Mouse (Mus musculus) hindbrain, embryonic 14.5 days (tissue): ENCODE results near the gene Zranb2. TPM values are rescaled to one million over a fixed set of nuclear protein-coding genes. Genes with fewer than 3 reads are reported as not detected.
A peak's percentile ranks its signal among the peaks of the same experiment; 100 is the strongest.

Experiments used
- ATAC-seq: fragments of 200-750 bp; cut with Nextera tagmentation; 2 replicates; pipeline ENCODE4 v1.8.0; 2017; ENCODE audit warnings: moderate number of reproducible peaks, mild to moderate bottlenecking, moderate TSS enrichment, moderate library complexity; ENCODE audit not compliant: low FRiP score
- DNase-seq: peaks from one replicate; pipeline ENCODE4 v3.0.0-alpha.2; 2015; ENCODE audit warnings: low spot score
- H3K27ac ChIP-seq: fragments of 300-500 bp; sonication (generic); 2 replicates; pipeline ENCODE4 v1.5.1; 2014; ENCODE audit warnings: mild to moderate bottlenecking, moderate library complexity
- H3K27me3 ChIP-seq: fragments of 300-500 bp; sonication (generic); 2 replicates; pipeline ENCODE4 v1.6.1; 2014; ENCODE audit warnings: mild to moderate bottlenecking, low read length, mixed read lengths; ENCODE audit not compliant: control insufficient read depth, insufficient read depth
- H3K36me3 ChIP-seq: fragments of 300-500 bp; sonication (generic); replicated peaks from 2 replicates; pipeline ENCODE4 v1.6.1; 2014; ENCODE audit not compliant: control insufficient read depth, insufficient read depth
- H3K4me1 ChIP-seq: fragments of 300-500 bp; sonication (generic); replicated peaks from 2 replicates; pipeline ENCODE4 v1.6.1; 2014; ENCODE audit warnings: antibody characterized with exemption, low read length, mixed read lengths; ENCODE audit not compliant: control insufficient read depth, insufficient read depth
- H3K4me2 ChIP-seq: fragments of 300-500 bp; sonication (generic); replicated peaks from 2 replicates; pipeline ENCODE4 v1.6.1; 2014; ENCODE audit warnings: mild to moderate bottlenecking, moderate library complexity
- H3K4me3 ChIP-seq: fragments of 300-500 bp; sonication (generic); replicated peaks from 2 replicates; pipeline ENCODE4 v1.5.1; 2014; ENCODE audit warnings: mild to moderate bottlenecking, low read length
- H3K9ac ChIP-seq: fragments of 300-500 bp; sonication (generic); 2 replicates; pipeline ENCODE4 v1.6.1; 2014
- H3K9me3 ChIP-seq: fragments of 300-500 bp; sonication (generic); 2 replicates; pipeline ENCODE4 v1.6.1; 2016; ENCODE audit warnings: low read length; ENCODE audit not compliant: control insufficient read depth
- WGBS: fragments of 180-500 bp; shearing (Covaris S2); extraction: QIAGEN DNeasy Blood & Tissue Kit; methylation state at CpG from one replicate; pipeline ENCODE4 v1.1.7; 2014; 5-methylcytosine and 5-hydroxymethylcytosine counted together
- polyA plus RNA-seq: library from polyadenylated mRNA; unstranded; fragments of >200 nt; fragmentation: Nextera tagmentation; extraction: Ambion mirVana; gene quantifications from 2 replicates; pipeline ENCODE4 v1.2.1, GENCODE M21; 2014

Gene Zranb2
- polyA plus RNA-seq, 1 experiment from 2014 or later = 105 TPM

DNA sequence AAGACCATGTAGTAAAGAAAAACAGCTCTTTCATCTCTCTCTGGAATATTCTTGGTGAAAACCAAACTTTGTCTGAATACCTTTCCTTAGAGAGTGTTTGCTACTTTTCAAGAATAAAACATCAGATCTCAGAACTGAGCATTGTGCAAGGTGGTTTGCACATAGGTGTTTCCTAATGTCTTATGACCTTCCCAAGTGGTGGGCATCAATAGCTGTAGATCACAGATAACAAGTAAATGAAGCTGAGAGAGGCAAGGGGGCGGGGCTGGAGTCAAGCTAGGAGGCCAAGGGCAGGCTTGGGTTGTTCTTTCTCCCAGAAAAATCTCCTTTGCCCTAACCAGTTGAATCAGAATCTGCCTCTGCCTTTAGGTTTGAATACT is 42.4 kb downstream of the Zranb2 start:
- no peaks in the 10 kb centered on the region for H3K27me3 ChIP-seq
- no peak overlapping the region for H3K4me2 ChIP-seq
- WGBS = 74% methylated on average over 1 of the region's 1 CpGs
- no peak overlapping the region for H3K9ac ChIP-seq
- no peak overlapping the region for H3K4me3 ChIP-seq
- DNase-seq (no peak), ATAC-seq (no peak)
- no peak overlapping the region for H3K27ac ChIP-seq
- no peaks in the 10 kb centered on the region for H3K36me3 ChIP-seq
- H3K9me3 ChIP-seq = no peaks in the 10 kb centered on the region
- H3K4me1 ChIP-seq = no peaks in the 10 kb centered on the region

DNA sequence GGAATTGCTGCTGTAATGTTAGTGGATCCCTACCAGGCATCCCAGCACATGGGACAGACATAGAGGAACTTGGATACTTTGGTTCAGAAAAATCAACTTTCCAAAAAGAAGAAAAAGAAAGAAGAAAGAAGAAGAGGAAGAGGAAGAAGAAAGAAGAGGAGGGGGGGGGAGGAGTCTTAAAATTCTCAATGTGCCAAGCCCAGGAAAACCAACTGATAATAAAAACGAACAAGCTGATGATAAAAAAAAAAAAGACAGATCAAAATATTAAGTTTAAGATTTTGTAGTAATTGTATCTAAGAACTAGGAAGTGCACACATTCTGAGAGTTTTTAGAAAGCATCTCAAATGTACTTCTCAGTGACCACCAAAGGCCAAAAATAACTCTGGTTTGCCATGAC is 42.9 kb downstream of the Zranb2 start:
- H3K4me1 ChIP-seq = no peaks in the 10 kb centered on the region
- H3K4me3 ChIP-seq = no peak overlapping the region
- no peaks in the 10 kb centered on the region for H3K9me3 ChIP-seq
- WGBS = 82% methylated on average over 1 of the region's 1 CpGs
- H3K27me3 ChIP-seq = no peaks in the 10 kb centered on the region
- no peak for DNase-seq
- H3K9ac ChIP-seq = no peak overlapping the region
- no peak for ATAC-seq
- H3K4me2 ChIP-seq = no peak overlapping the region
- H3K36me3 ChIP-seq = no peaks in the 10 kb centered on the region
- H3K27ac ChIP-seq = no peak overlapping the region

DNA sequence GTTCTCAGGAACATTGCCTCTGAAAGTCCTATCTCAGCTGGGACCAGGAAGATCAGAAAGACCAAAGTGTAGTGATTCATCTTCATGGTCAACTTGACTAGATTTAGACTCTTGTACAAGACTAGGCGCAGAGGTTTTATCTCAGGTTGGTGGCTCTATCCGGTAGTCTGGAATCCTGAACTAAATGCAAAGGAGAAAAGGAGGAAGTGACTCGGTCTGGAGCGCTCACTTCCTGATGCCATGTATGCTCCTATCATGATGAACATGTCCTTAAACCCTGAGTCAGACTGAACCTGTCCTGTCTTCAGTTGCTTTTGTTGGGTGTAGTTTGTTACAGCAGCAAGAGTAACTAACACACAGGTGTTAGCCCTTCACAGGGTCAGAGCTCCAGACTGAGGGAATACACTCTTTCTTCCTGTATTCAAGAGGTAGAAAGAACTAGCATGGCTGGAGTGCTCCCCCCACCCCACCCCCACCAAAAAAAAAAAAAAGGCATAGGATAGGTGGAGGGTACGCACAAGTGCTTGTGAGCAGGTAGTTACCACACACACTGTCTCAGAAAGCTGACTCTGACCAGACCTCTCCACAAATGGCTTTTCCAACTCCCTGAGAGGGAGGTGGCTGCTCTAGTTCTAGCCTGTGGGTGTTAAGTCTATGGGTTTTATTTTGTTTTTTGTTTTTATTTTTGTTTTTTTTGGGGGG is 44.7 kb downstream of the Zranb2 start:
- H3K4me1 ChIP-seq = 0 out of 2 replicates have a peak, but pooled peaks cover 3% of the 10 kb centered on the region
- H3K4me2 ChIP-seq = no peak overlapping the region
- H3K4me3 ChIP-seq = no peak overlapping the region
- no peak overlapping the region for H3K9ac ChIP-seq
- DNase-seq (no peak), ATAC-seq (no peak)
- H3K27me3 ChIP-seq = no peaks in the 10 kb centered on the region
- no peaks in the 10 kb centered on the region for H3K9me3 ChIP-seq
- no peaks in the 10 kb centered on the region for H3K36me3 ChIP-seq
- WGBS = 91% methylated on average over 5 of the region's 5 CpGs
- no peak overlapping the region for H3K27ac ChIP-seq

DNA sequence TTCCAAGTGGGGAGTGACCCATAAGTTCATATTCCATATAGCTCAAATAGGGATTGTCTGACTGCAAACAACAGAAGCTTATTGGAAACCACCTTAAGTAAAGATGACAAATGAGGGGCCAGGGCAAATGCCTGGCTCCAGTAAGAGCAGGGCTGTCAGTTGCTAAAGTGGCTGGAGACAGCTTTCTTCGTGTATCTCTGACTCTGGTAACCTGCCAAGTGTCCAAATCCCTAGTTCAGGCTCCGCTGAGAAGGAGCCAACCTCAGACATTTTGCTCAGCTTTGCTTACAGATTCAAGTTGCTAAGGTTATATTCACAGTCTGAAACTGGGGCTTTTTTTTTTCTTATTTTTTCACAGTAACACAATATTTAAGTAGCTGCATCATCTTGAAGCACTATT is 45.4 kb downstream of the Zranb2 start:
- Histone ChIP-seq H3K27ac (no peak overlapping the region), H3K4me1 (0 out of 2 replicates have a peak, but pooled peaks cover 3% of the 10 kb centered on the region), H3K27me3 (no peaks in the 10 kb centered on the region), H3K4me2 (no peak overlapping the region), H3K9me3 (no peaks in the 10 kb centered on the region), H3K9ac (no peak overlapping the region), H3K4me3 (no peak overlapping the region), H3K36me3 (no peaks in the 10 kb centered on the region)
- DNase-seq = no peak
- 68% methylated on average over 2 of the region's 2 CpGs for WGBS
- no peak for ATAC-seq

GRCm38 (mm10) chr3:157580299-157580698 is 46.3 kb downstream of the Zranb2 start:
- DNase-seq = no peak
- no peaks in the 10 kb centered on the region for H3K27me3 ChIP-seq
- H3K36me3 ChIP-seq = no peaks in the 10 kb centered on the region
- H3K9ac ChIP-seq = no peak overlapping the region
- no peaks in the 10 kb centered on the region for H3K9me3 ChIP-seq
- ATAC-seq = no peak
- H3K27ac ChIP-seq = no peak overlapping the region
- no peak overlapping the region for H3K4me2 ChIP-seq
- no peak overlapping the region for H3K4me3 ChIP-seq
- 0 out of 2 replicates have a peak, but pooled peaks cover 3% of the 10 kb centered on the region for H3K4me1 ChIP-seq
- 73% methylated on average over 4 of the region's 4 CpGs for WGBS

DNA sequence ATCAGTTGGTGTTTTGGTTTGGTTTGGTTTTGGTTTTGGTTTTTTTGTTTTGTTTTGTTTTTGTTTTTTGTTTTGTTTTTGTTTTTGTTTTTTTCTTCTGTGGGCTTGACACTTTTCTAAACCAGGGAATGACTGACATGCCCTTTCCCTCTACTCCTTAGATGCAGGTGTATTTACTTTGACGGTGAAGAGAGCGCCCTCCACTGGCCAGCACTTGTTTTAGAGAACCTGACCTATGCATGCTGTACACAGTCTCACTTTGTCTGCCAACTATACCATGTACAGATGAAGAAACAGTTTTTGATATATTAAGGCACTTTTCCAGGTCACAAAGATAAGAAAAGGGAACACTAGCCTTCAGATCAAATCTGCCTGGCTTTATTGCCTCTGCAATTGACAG is 47.8 kb downstream of the Zranb2 start:
- ATAC-seq = no peak
- WGBS = 23% methylated on average over 2 of the region's 2 CpGs

GRCm38 (mm10) chr3:157582626-157583405 is 48.9 kb downstream of the Zranb2 start:
- ATAC-seq (peak; percentile 37; the same call in 1 of the 2 replicates), DNase-seq (no peak)
- H3K9ac ChIP-seq = no peak overlapping the region
- H3K4me2 ChIP-seq = no peak overlapping the region
- no peaks in the 10 kb centered on the region for H3K9me3 ChIP-seq
- 0 out of 2 replicates have a peak, but pooled peaks cover 3% of the 10 kb centered on the region for H3K4me1 ChIP-seq
- no peak overlapping the region for H3K4me3 ChIP-seq
- no peaks in the 10 kb centered on the region for H3K36me3 ChIP-seq
- H3K27me3 ChIP-seq = no peaks in the 10 kb centered on the region
- no peak overlapping the region for H3K27ac ChIP-seq
- WGBS = 46% methylated on average over 5 of the region's 5 CpGs

More for the DNA sequence above, 47.8 kb downstream of the Zranb2 start:
- H3K27me3 ChIP-seq = no peaks in the 10 kb centered on the region
- no peak overlapping the region for H3K9ac ChIP-seq
- H3K4me2 ChIP-seq = no peak overlapping the region
- H3K4me3 ChIP-seq = no peak overlapping the region
- H3K27ac ChIP-seq = no peak overlapping the region
- no peaks in the 10 kb centered on the region for H3K9me3 ChIP-seq
- DNase-seq = no peak
- 0 out of 2 replicates have a peak, but pooled peaks cover 3% of the 10 kb centered on the region for H3K4me1 ChIP-seq
- no peaks in the 10 kb centered on the region for H3K36me3 ChIP-seq

GRCm38 (mm10) chr3:157597837-157598379 is 63.9 kb downstream of the Zranb2 start:
- Histone ChIP-seq H3K36me3 (no peaks in the 10 kb centered on the region), H3K27me3 (no peaks in the 10 kb centered on the region), H3K9ac (no peak overlapping the region), H3K4me3 (no peak overlapping the region), H3K27ac (no peak overlapping the region), H3K4me2 (no peak overlapping the region), H3K9me3 (no peaks in the 10 kb centered on the region), H3K4me1 (no peaks in the 10 kb centered on the region)
- DNase-seq = no peak
- WGBS = 86% methylated on average over 7 of the region's 7 CpGs
- ATAC-seq = no peak
